Mouse (Mus musculus): ENCODE results near the gene Fam107b. TPM values are rescaled to one million over a fixed set of nuclear protein-coding genes. Genes with fewer than 3 reads are reported as not detected.

Fam107b gene
- polyA plus RNA-seq, 1 experiment from 2014 or later = 27.0 TPM

- no peak for ATAC-seq
- 62% methylated on average over 1 of the region's 1 CpGs for WGBS
- H3K4me1 ChIP-seq (ENCODE audit: control insufficient read depth, insufficient read depth, low read depth, low read length) = no peaks in the 10 kb centered on the region
- no peaks in the 10 kb centered on the region for H3K36me3 ChIP-seq (ENCODE audit: control insufficient read depth, insufficient read depth, low read length)
- H3K27ac ChIP-seq (ENCODE audit: low read depth, low read length) = no peak overlapping the region
- no peaks in the 10 kb centered on the region for H3K27me3 ChIP-seq (replicated peaks; ENCODE audit: control insufficient read depth, insufficient read depth, low read length)
- H3K4me2 ChIP-seq (ENCODE audit: low read length) = no peak overlapping the region
- no peak overlapping the region for H3K4me3 ChIP-seq (ENCODE audit: low read length)
- no peak overlapping the region for H3K9ac ChIP-seq (ENCODE audit: low read depth, low read length)
- no peaks in the 10 kb centered on the region for H3K9me3 ChIP-seq (ENCODE audit: control insufficient read depth, low read length)
Observed at GRCm38 (mm10) chr2:3576346-3576745, 6.1 kb downstream of the Fam107b start.

GRCm38 (mm10) chr2:3577216-3577615 is 6.9 kb downstream of the Fam107b start:
- H3K4me2 ChIP-seq (ENCODE audit: low read length) = no peak overlapping the region
- H3K36me3 ChIP-seq (ENCODE audit: control insufficient read depth, insufficient read depth, low read length) = no peaks in the 10 kb centered on the region
- H3K27me3 ChIP-seq (replicated peaks; ENCODE audit: control insufficient read depth, insufficient read depth, low read length) = no peaks in the 10 kb centered on the region
- H3K4me1 ChIP-seq (ENCODE audit: control insufficient read depth, insufficient read depth, low read depth, low read length) = no peaks in the 10 kb centered on the region
- ATAC-seq = no peak
- no peak overlapping the region for H3K4me3 ChIP-seq (ENCODE audit: low read length)
- 64% methylated on average over 1 of the region's 1 CpGs for WGBS
- H3K9me3 ChIP-seq (ENCODE audit: control insufficient read depth, low read length) = no peaks in the 10 kb centered on the region
- no peak overlapping the region for H3K9ac ChIP-seq (ENCODE audit: low read depth, low read length)
- no peak overlapping the region for H3K27ac ChIP-seq (ENCODE audit: low read depth, low read length)

DNA sequence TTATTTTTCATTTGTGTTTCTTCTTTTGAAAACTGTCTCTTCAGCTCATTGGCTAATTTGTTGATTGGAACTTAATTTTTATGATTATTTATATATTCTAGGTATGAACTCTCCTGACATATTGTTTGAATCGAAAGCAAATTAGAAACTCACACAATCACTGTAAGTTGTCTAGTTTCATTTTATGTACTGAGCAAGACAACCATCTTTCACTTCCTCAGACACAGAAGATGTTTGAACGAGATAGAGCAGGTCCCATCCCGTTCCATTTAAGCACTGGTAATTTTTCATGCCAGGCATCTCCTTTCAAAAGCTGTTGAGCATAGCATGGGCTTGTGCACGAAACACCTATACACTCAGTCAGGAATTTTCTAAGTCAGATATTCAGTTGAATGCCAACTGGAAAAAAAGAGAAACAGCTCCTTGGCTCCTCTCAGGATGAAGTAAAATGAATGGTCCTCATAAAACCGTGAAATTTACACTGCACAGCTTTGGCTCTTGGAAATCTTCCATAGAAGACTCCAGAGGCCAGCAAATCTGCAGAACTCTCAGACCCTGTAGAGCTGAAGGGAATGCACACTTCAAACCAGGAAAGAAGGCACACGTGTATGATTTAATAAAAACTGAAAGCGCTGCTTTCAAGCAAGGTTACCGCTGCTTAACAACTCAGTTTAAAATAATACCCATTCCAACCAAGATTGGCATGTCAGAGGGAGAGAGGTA is 8.1 kb downstream of the Fam107b start:
- Histone ChIP-seq H3K9me3 (ENCODE audit: control insufficient read depth, low read length) (no peaks in the 10 kb centered on the region), H3K36me3 (ENCODE audit: control insufficient read depth, insufficient read depth, low read length) (no peaks in the 10 kb centered on the region), H3K4me2 (ENCODE audit: low read length) (no peak overlapping the region), H3K27me3 (replicated peaks; ENCODE audit: control insufficient read depth, insufficient read depth, low read length) (no peaks in the 10 kb centered on the region), H3K9ac (ENCODE audit: low read depth, low read length) (no peak overlapping the region), H3K27ac (ENCODE audit: low read depth, low read length) (no peak overlapping the region), H3K4me3 (ENCODE audit: low read length) (no peak overlapping the region), H3K4me1 (ENCODE audit: control insufficient read depth, insufficient read depth, low read depth, low read length) (no peaks in the 10 kb centered on the region)
- ATAC-seq = no peak
- WGBS = 76% methylated on average over 8 of the region's 8 CpGs

GRCm38 (mm10) chr2:3579316-3579902 is 9.1 kb downstream of the Fam107b start:
- H3K4me3 ChIP-seq (ENCODE audit: low read length) = no peak overlapping the region
- 82% methylated on average over 2 of the region's 2 CpGs for WGBS
- H3K4me2 ChIP-seq (ENCODE audit: low read length) = no peak overlapping the region
- H3K9me3 ChIP-seq (ENCODE audit: control insufficient read depth, low read length) = no peaks in the 10 kb centered on the region
- no peaks in the 10 kb centered on the region for H3K27me3 ChIP-seq (replicated peaks; ENCODE audit: control insufficient read depth, insufficient read depth, low read length)
- H3K36me3 ChIP-seq (ENCODE audit: control insufficient read depth, insufficient read depth, low read length) = no peaks in the 10 kb centered on the region
- H3K4me1 ChIP-seq (ENCODE audit: control insufficient read depth, insufficient read depth, low read depth, low read length) = no peaks in the 10 kb centered on the region
- no peak overlapping the region for H3K27ac ChIP-seq (ENCODE audit: low read depth, low read length)
- no peak overlapping the region for H3K9ac ChIP-seq (ENCODE audit: low read depth, low read length)
- ATAC-seq = no peak

GRCm38 (mm10) chr2:3582830-3583229 is 12.5 kb downstream of the Fam107b start:
- H3K27ac ChIP-seq (ENCODE audit: low read depth, low read length) = no peak overlapping the region
- no peak for ATAC-seq
- H3K36me3 ChIP-seq (ENCODE audit: control insufficient read depth, insufficient read depth, low read length) = no peaks in the 10 kb centered on the region
- no peak overlapping the region for H3K4me3 ChIP-seq (ENCODE audit: low read length)
- 89% methylated on average over 2 of the region's 2 CpGs for WGBS
- H3K27me3 ChIP-seq (replicated peaks; ENCODE audit: control insufficient read depth, insufficient read depth, low read length) = no peaks in the 10 kb centered on the region
- no peak overlapping the region for H3K4me2 ChIP-seq (ENCODE audit: low read length)
- H3K9me3 ChIP-seq (ENCODE audit: control insufficient read depth, low read length) = no peaks in the 10 kb centered on the region
- H3K4me1 ChIP-seq (ENCODE audit: control insufficient read depth, insufficient read depth, low read depth, low read length) = no peaks in the 10 kb centered on the region
- no peak overlapping the region for H3K9ac ChIP-seq (ENCODE audit: low read depth, low read length)

- no peak overlapping the region for H3K4me2 ChIP-seq (ENCODE audit: low read length)
- H3K27ac ChIP-seq (ENCODE audit: low read depth, low read length) = no peak overlapping the region
- H3K27me3 ChIP-seq (replicated peaks; ENCODE audit: control insufficient read depth, insufficient read depth, low read length) = no peaks in the 10 kb centered on the region
- H3K9ac ChIP-seq (ENCODE audit: low read depth, low read length) = no peak overlapping the region
- 87% methylated on average over 3 of the region's 3 CpGs for WGBS
- H3K4me3 ChIP-seq (ENCODE audit: low read length) = no peak overlapping the region
- no peaks in the 10 kb centered on the region for H3K9me3 ChIP-seq (ENCODE audit: control insufficient read depth, low read length)
- ATAC-seq = no peak
- no peaks in the 10 kb centered on the region for H3K4me1 ChIP-seq (ENCODE audit: control insufficient read depth, insufficient read depth, low read depth, low read length)
- H3K36me3 ChIP-seq (ENCODE audit: control insufficient read depth, insufficient read depth, low read length) = no peaks in the 10 kb centered on the region
Observed at GRCm38 (mm10) chr2:3585231-3585783, 15.0 kb downstream of the Fam107b start.

GRCm38 (mm10) chr2:3590086-3590915 is 20.0 kb downstream of the Fam107b start:
- Histone ChIP-seq H3K27me3 (replicated peaks; ENCODE audit: control insufficient read depth, insufficient read depth, low read length) (no peaks in the 10 kb centered on the region), H3K9me3 (ENCODE audit: control insufficient read depth, low read length) (no peaks in the 10 kb centered on the region), H3K4me3 (ENCODE audit: low read length) (no peak overlapping the region), H3K27ac (ENCODE audit: low read depth, low read length) (no peak overlapping the region), H3K9ac (ENCODE audit: low read depth, low read length) (no peak overlapping the region), H3K4me2 (ENCODE audit: low read length) (no peak overlapping the region), H3K36me3 (ENCODE audit: control insufficient read depth, insufficient read depth, low read length) (no peaks in the 10 kb centered on the region), H3K4me1 (ENCODE audit: control insufficient read depth, insufficient read depth, low read depth, low read length) (no peaks in the 10 kb centered on the region)
- WGBS = 86% methylated on average over 6 of the region's 6 CpGs
- no peak for ATAC-seq

DNA sequence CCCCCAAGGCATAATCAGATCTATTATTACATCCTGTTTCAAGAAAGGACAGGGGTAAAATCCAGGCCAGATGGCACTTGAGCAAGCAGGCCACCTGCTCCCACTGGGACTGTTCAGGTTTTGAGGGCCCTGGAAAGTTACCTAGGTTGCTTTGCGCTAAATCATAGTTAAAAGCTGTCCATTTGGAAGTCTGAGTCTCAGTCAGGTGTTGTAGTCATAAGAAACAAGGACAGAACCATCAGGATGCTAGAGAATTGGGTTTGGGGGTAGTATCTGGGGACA is 20.6 kb downstream of the Fam107b start:
- H3K36me3 ChIP-seq (ENCODE audit: control insufficient read depth, insufficient read depth, low read length) = no peaks in the 10 kb centered on the region
- H3K9ac ChIP-seq (ENCODE audit: low read depth, low read length) = no peak overlapping the region
- no peak for ATAC-seq
- no peak overlapping the region for H3K27ac ChIP-seq (ENCODE audit: low read depth, low read length)
- no peaks in the 10 kb centered on the region for H3K4me1 ChIP-seq (ENCODE audit: control insufficient read depth, insufficient read depth, low read depth, low read length)
- no peaks in the 10 kb centered on the region for H3K9me3 ChIP-seq (ENCODE audit: control insufficient read depth, low read length)
- H3K4me2 ChIP-seq (ENCODE audit: low read length) = no peak overlapping the region
- no peak overlapping the region for H3K4me3 ChIP-seq (ENCODE audit: low read length)
- H3K27me3 ChIP-seq (replicated peaks; ENCODE audit: control insufficient read depth, insufficient read depth, low read length) = no peaks in the 10 kb centered on the region
- 87% methylated on average over 1 of the region's 1 CpGs for WGBS

DNA sequence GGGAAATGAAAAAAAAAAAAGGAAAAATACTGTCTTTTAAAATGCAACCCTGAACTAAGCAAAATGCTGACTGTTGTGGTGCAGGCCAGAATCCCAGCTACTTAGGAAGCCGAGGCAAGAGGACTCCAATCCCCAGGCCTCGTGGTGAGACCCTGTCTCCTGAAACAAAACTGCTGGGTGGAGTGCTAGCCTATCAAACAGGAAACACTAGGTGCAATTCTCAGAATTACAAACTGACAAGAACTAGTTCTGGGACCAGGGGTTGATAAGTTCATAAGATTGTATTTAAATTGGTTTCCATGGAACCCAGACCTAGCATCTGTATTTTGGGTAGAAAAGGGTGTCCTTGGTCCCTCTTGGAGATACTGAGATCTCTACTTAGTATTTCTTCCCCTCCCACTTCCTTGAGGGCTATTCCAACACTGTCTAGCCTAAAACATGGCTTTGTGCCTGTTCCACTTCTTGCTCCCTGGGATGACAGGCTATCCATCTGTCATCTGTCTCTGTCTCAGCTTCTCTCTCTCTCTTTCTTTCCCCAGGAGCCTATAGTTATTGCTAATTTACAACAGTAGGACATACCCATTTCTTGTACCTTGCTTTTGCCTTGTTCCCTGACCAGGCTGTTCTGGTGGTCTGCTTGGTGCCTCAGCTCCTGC is 24.5 kb downstream of the Fam107b start:
- H3K4me1 ChIP-seq (ENCODE audit: control insufficient read depth, insufficient read depth, low read depth, low read length) = no peaks in the 10 kb centered on the region
- no peaks in the 10 kb centered on the region for H3K36me3 ChIP-seq (ENCODE audit: control insufficient read depth, insufficient read depth, low read length)
- H3K9me3 ChIP-seq (ENCODE audit: control insufficient read depth, low read length) = no peaks in the 10 kb centered on the region
- H3K4me3 ChIP-seq (ENCODE audit: low read length) = no peak overlapping the region
- H3K4me2 ChIP-seq (ENCODE audit: low read length) = no peak overlapping the region
- no peak overlapping the region for H3K9ac ChIP-seq (ENCODE audit: low read depth, low read length)
- H3K27ac ChIP-seq (ENCODE audit: low read depth, low read length) = no peak overlapping the region
- 77% methylated on average over 2 of the region's 2 CpGs for WGBS
- no peak for ATAC-seq
- H3K27me3 ChIP-seq (replicated peaks; ENCODE audit: control insufficient read depth, insufficient read depth, low read length) = no peaks in the 10 kb centered on the region
